Mouse (Mus musculus) heart, embryonic 12.5 days (tissue): ENCODE measurements at regions not wholly inside any gene's neighbourhood (a gene's known extent, or its start where the extent isn't known, plus 50 kb on each side); places are given as distances from the start of the nearest gene placed in this dataset.

Experiments used
- ATAC-seq: fragments of 200-750 bp; cut with Nextera tagmentation; 2 replicates; pipeline ENCODE4 v1.8.0; 2017; ENCODE audit warnings: moderate TSS enrichment, moderate library complexity; ENCODE audit not compliant: insufficient number of reproducible peaks, low FRiP score
- H3K27ac ChIP-seq: fragments of 300-500 bp; sonication (generic); 2 replicates; pipeline ENCODE4 v1.5.1; 2016; ENCODE audit warnings: mild to moderate bottlenecking, moderate library complexity; ENCODE audit not compliant: poor library complexity, severe bottlenecking
- H3K27me3 ChIP-seq: fragments of 300-500 bp; sonication (generic); replicated peaks from 2 replicates; pipeline ENCODE4 v1.6.1; 2016; ENCODE audit warnings: mild to moderate bottlenecking, moderate library complexity
- H3K36me3 ChIP-seq: fragments of 300-500 bp; sonication (generic); 2 replicates; pipeline ENCODE4 v1.6.1; 2016; ENCODE audit warnings: mild to moderate bottlenecking, moderate library complexity
- H3K4me1 ChIP-seq: fragments of 300-500 bp; sonication (generic); replicated peaks from 2 replicates; pipeline ENCODE4 v1.6.1; 2016; ENCODE audit warnings: mild to moderate bottlenecking
- H3K4me2 ChIP-seq: fragments of 300-500 bp; sonication (generic); 2 replicates; pipeline ENCODE4 v1.6.1; 2016; ENCODE audit warnings: mild to moderate bottlenecking, moderate library complexity
- H3K4me3 ChIP-seq: fragments of 300-500 bp; sonication (generic); 2 replicates; pipeline ENCODE4 v1.5.1; 2016; ENCODE audit warnings: mild to moderate bottlenecking
- H3K9ac ChIP-seq: fragments of 300-500 bp; sonication (generic); 2 replicates; pipeline ENCODE4 v1.6.1; 2016; ENCODE audit warnings: mild to moderate bottlenecking, moderate library complexity
- H3K9me3 ChIP-seq: fragments of 300-500 bp; sonication (generic); replicated peaks from 2 replicates; pipeline ENCODE4 v1.6.1; 2016; ENCODE audit warnings: mild to moderate bottlenecking, moderate library complexity
- WGBS: fragments of 180-500 bp; shearing (Covaris S2); methylation state at CpG from one replicate; pipeline ENCODE4 v1.1.7; 2016; 5-methylcytosine and 5-hydroxymethylcytosine counted together

GRCm38 (mm10) chr12:26130811-26131210 is 284.2 kb downstream of the Rnf144a start:
- no peak for ATAC-seq
- no peak overlapping the region for H3K4me3 ChIP-seq
- no peaks in the 10 kb centered on the region for H3K27me3 ChIP-seq
- H3K4me2 ChIP-seq = no peak overlapping the region
- no peaks in the 10 kb centered on the region for H3K9me3 ChIP-seq
- WGBS = 86% methylated on average over 8 of the region's 8 CpGs
- H3K27ac ChIP-seq = no peak overlapping the region
- H3K36me3 ChIP-seq = no peaks in the 10 kb centered on the region
- 0 out of 2 replicates have a peak, but pooled peaks cover 8% of the 10 kb centered on the region for H3K4me1 ChIP-seq
- H3K9ac ChIP-seq = no peak overlapping the region

- Histone ChIP-seq H3K4me2 (no peak overlapping the region), H3K36me3 (no peaks in the 10 kb centered on the region), H3K27ac (no peak overlapping the region), H3K9me3 (no peaks in the 10 kb centered on the region), H3K27me3 (no peaks in the 10 kb centered on the region), H3K4me1 (0 out of 2 replicates have a peak, but pooled peaks cover 8% of the 10 kb centered on the region), H3K4me3 (no peak overlapping the region), H3K9ac (no peak overlapping the region)
- ATAC-seq = no peak
- 65% methylated on average over 3 of the region's 3 CpGs for WGBS
Observed at GRCm38 (mm10) chr12:26130011-26130410, 285.0 kb downstream of the Rnf144a start.

DNA sequence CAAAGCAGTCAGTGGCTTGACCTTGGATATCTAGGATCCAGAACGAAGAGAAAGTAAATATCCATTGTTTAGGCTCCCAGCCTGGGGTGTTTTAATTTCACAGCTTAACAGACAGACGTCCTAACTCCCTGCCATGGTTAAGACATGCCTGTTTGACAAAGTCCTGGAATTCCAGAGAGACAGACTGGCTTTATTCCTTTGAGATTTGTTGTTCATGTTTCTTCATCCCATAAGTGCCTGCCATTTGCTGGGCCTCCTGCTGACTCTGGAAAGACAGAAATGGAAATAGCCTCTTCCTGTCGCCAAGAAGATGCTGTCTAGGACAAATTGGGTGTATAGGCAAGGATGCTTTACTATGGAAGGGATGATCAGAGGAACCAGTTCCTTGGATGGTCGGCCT is 285.5 kb downstream of the Rnf144a start:
- Histone ChIP-seq H3K36me3 (no peaks in the 10 kb centered on the region), H3K27ac (no peak overlapping the region), H3K9ac (no peak overlapping the region), H3K4me1 (0 out of 2 replicates have a peak, but pooled peaks cover 8% of the 10 kb centered on the region), H3K4me3 (no peak overlapping the region), H3K4me2 (no peak overlapping the region), H3K9me3 (no peaks in the 10 kb centered on the region), H3K27me3 (no peaks in the 10 kb centered on the region)
- ATAC-seq = no peak
- 46% methylated on average over 4 of the region's 4 CpGs for WGBS

GRCm38 (mm10) chr12:26128851-26129250 is 286.2 kb downstream of the Rnf144a start:
- Histone ChIP-seq H3K27ac (no peak overlapping the region), H3K4me3 (no peak overlapping the region), H3K9ac (no peak overlapping the region), H3K36me3 (no peaks in the 10 kb centered on the region), H3K9me3 (no peaks in the 10 kb centered on the region), H3K27me3 (no peaks in the 10 kb centered on the region), H3K4me1 (0 out of 2 replicates have a peak, but pooled peaks cover 8% of the 10 kb centered on the region), H3K4me2 (no peak overlapping the region)
- no peak for ATAC-seq

DNA sequence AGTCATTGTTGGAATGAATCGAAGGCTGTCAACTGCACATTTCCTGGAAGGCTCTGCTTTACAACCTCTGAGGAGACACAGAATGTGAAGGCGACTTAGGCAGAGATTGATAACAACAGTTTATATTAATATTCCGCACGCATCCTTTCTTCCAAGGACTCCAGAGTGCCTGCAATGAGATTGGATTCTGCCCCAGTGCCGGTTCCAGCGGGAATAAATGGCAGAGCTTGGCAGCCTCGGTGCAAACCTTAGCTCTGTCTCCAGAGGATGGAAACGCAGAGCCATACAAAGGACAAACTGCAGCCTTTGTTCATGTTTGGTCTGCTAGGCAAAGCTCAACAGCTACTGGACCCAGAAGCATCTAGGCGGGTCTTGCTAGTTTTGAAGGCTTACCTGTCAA is 288.8 kb downstream of the Rnf144a start:
- Histone ChIP-seq H3K27me3 (no peaks in the 10 kb centered on the region), H3K4me3 (no peak overlapping the region), H3K36me3 (no peaks in the 10 kb centered on the region), H3K4me2 (no peak overlapping the region), H3K9me3 (no peaks in the 10 kb centered on the region), H3K4me1 (0 out of 2 replicates have a peak, but pooled peaks cover 8% of the 10 kb centered on the region), H3K9ac (no peak overlapping the region), H3K27ac (no peak overlapping the region)
- WGBS = 86% methylated on average over 9 of the region's 9 CpGs
- no peak for ATAC-seq

DNA sequence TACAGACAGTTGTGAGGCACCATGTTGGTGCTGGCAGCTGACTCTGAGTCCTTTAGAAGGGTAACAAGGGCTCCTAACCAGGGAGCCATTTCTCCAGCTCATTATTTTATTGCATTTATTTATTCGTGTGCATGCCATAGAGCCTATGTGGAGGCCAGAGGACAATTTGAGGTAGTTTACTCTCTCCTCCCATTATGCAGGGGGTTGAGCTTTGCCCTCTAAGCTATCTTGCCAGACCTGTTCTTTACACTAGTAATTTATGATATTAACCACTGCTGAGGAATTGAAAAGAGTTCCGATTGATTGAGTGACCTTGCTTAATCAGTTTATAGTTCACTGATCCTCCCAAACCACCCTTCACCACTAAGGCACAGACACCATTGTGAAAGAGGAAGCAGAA is 290.8 kb downstream of the Rnf144a start:
- Histone ChIP-seq H3K36me3 (no peaks in the 10 kb centered on the region), H3K9me3 (no peaks in the 10 kb centered on the region), H3K4me2 (no peak overlapping the region), H3K27me3 (no peaks in the 10 kb centered on the region), H3K4me1 (no peaks in the 10 kb centered on the region), H3K4me3 (no peak overlapping the region), H3K9ac (no peak overlapping the region), H3K27ac (no peak overlapping the region)
- ATAC-seq = no peak
- 78% methylated on average over 2 of the region's 2 CpGs for WGBS

- no peak for ATAC-seq
- H3K36me3 ChIP-seq = no peaks in the 10 kb centered on the region
- peaks cover 5% of the 10 kb centered on the region; the same call in 1 of the 2 replicates for H3K4me1 ChIP-seq
- no peak overlapping the region for H3K9ac ChIP-seq
- no peaks in the 10 kb centered on the region for H3K9me3 ChIP-seq
- no peak overlapping the region for H3K4me2 ChIP-seq
- WGBS = 59% methylated on average over 9 of the region's 9 CpGs
- no peaks in the 10 kb centered on the region for H3K27me3 ChIP-seq
- H3K27ac ChIP-seq = no peak overlapping the region
- H3K4me3 ChIP-seq = no peak overlapping the region
Observed at GRCm38 (mm10) chr12:26115339-26115912, 299.6 kb downstream of the Rnf144a start.

GRCm38 (mm10) chr12:26112166-26113019 is 302.7 kb downstream of the Rnf144a start:
- Histone ChIP-seq H3K4me2 (no peak overlapping the region), H3K9ac (no peak overlapping the region), H3K36me3 (no peaks in the 10 kb centered on the region), H3K27me3 (no peaks in the 10 kb centered on the region), H3K27ac (no peak overlapping the region), H3K4me1 (peaks cover 5% of the 10 kb centered on the region; the same call in 1 of the 2 replicates), H3K9me3 (no peaks in the 10 kb centered on the region), H3K4me3 (no peak overlapping the region)
- 75% methylated on average over 8 of the region's 8 CpGs for WGBS
- no peak for ATAC-seq

- Histone ChIP-seq H3K27me3 (no peaks in the 10 kb centered on the region), H3K4me3 (no peak overlapping the region), H3K9me3 (no peaks in the 10 kb centered on the region; the same call in 1 of the 2 replicates), H3K4me1 (peaks cover 5% of the 10 kb centered on the region; the same call in 1 of the 2 replicates), H3K9ac (no peak overlapping the region), H3K4me2 (no peak overlapping the region), H3K27ac (no peak overlapping the region), H3K36me3 (no peaks in the 10 kb centered on the region)
- ATAC-seq = no peak
- WGBS = 84% methylated on average over 6 of the region's 6 CpGs
Observed at GRCm38 (mm10) chr12:26109866-26110265, 305.2 kb downstream of the Rnf144a start.

GRCm38 (mm10) chr12:26104372-26104771 is 310.7 kb downstream of the Rnf144a start:
- no peaks in the 10 kb centered on the region for H3K4me1 ChIP-seq
- no peak overlapping the region for H3K9ac ChIP-seq
- no peaks in the 10 kb centered on the region; the same call in 1 of the 2 replicates for H3K9me3 ChIP-seq
- no peak overlapping the region for H3K27ac ChIP-seq
- no peak for ATAC-seq
- no peaks in the 10 kb centered on the region for H3K36me3 ChIP-seq
- 78% methylated on average over 3 of the region's 3 CpGs for WGBS
- H3K27me3 ChIP-seq = no peaks in the 10 kb centered on the region
- H3K4me2 ChIP-seq = no peak overlapping the region
- H3K4me3 ChIP-seq = no peak overlapping the region

- no peaks in the 10 kb centered on the region; the same call in 1 of the 2 replicates for H3K9me3 ChIP-seq
- no peak overlapping the region for H3K4me3 ChIP-seq
- H3K4me2 ChIP-seq = no peak overlapping the region
- 78% methylated on average over 4 of the region's 4 CpGs for WGBS
- no peak for ATAC-seq
- H3K4me1 ChIP-seq = no peaks in the 10 kb centered on the region
- H3K9ac ChIP-seq = no peak overlapping the region
- no peaks in the 10 kb centered on the region for H3K36me3 ChIP-seq
- no peak overlapping the region for H3K27ac ChIP-seq
- H3K27me3 ChIP-seq = no peaks in the 10 kb centered on the region
Observed at GRCm38 (mm10) chr12:26102384-26102783, 312.7 kb downstream of the Rnf144a start.
